Comparison of ENCODE assay signal across 16 mouse cellular contexts in genomic region chr2:13234796-13235195, GRCm38 (mm10).
"Had no signal": no experiment of that assay in that cellular context is flagged by ENCODE, and none has a peak within 500 bp of the region (broad histone marks: within the 10 kb centered on the region; RNA-seq: fewer than 3 reads in every experiment).

No protein-coding gene starts in this region.

- H3K4me3 ChIP-seq: neural tube, embryonic 13.5 days; neural tube, embryonic 15.5 days; stomach, embryonic 15.5 days had no signal

- H3K27ac ChIP-seq: neural tube, embryonic 13.5 days; neural tube, embryonic 15.5 days; stomach, embryonic 15.5 days; stomach, postnatal 0 days had no signal

- H3K9ac ChIP-seq: neural tube, embryonic 13.5 days; neural tube, embryonic 15.5 days; stomach, embryonic 15.5 days had no signal

- H3K9me3 ChIP-seq: neural tube, embryonic 13.5 days; neural tube, embryonic 15.5 days; stomach, embryonic 15.5 days had no signal

- H3K4me1 ChIP-seq: stomach, embryonic 15.5 days had no signal

- DNase-seq: retina, postnatal 1 day; right cerebral cortex, adult 18-20 months; right cerebral cortex, postnatal 14 days; right cerebral cortex, postnatal 25 days; right cerebral cortex, postnatal 4 days; spleen, adult 18-20 months; thymus, adult 18-20 months; thymus, adult 2 months; thymus, postnatal 14 days; thymus, postnatal 25 days; thymus, postnatal 36 days; thymus, postnatal 4 days had no signal

- H3K36me3 ChIP-seq: neural tube, embryonic 13.5 days; neural tube, embryonic 15.5 days; stomach, embryonic 15.5 days had no signal

- H3K27me3 ChIP-seq: neural tube, embryonic 13.5 days; neural tube, embryonic 15.5 days; stomach, embryonic 15.5 days had no signal

- H3K4me2 ChIP-seq: neural tube, embryonic 13.5 days; neural tube, embryonic 15.5 days; stomach, embryonic 15.5 days had no signal
